Mouse (Mus musculus): ENCODE data around the gene Tmem168. TPM values are rescaled to one million over a fixed set of nuclear protein-coding genes. Genes with fewer than 3 reads are reported as not detected.

Tmem168 gene
- 4.7 and 19.7 TPM in 2 replicates for polyA plus RNA-seq (2012; ENCODE audit: low replicate concordance)

GRCm38 (mm10) chr6:13607621-13608493, at the start of gene Tmem168:
Gene Tmem168 (minus strand): TSS chr6:13608100.

Other genes starting within 250 kb of the Tmem168 start
- 1.7 and 1.9 TPM in 2 replicates for gene Bmt2, start 69.9 kb upstream of the Tmem168 start, polyA plus RNA-seq (2012; ENCODE audit: low replicate concordance)
- gene Gpr85, start 231.8 kb upstream of the Tmem168 start, polyA plus RNA-seq (2012; ENCODE audit: low replicate concordance), result not detected in 2 replicates

Data from leukemia stem cell, adult 10-12 weeks (primary cell).